Mouse (Mus musculus) G1E-ER4 (cell line): ENCODE results near the gene Acad12. TPM values are rescaled to one million over a fixed set of nuclear protein-coding genes. Genes with fewer than 3 reads are reported as not detected.

Source experiments
- GATA1 ChIP-seq: IDR thresholded peaks from one replicate; pipeline ENCODE4 v1.8.0; 2012; ENCODE audit warnings: low read length, inconsistent platforms
- polyA plus RNA-seq: library from polyadenylated mRNA; stranded (reverse); fragments of >175 nt; gene quantifications from 2 replicates; pipeline ENCODE4 v1.2.3, GENCODE M21; 2012

Gene Acad12
- polyA plus RNA-seq, 1 experiment = 1.3 TPM

GRCm38 (mm10) chr5:121591417-121592063, 27.2 kb downstream of the Acad12 start:
- no peak for TF ChIP-seq GATA1

- TF ChIP-seq GATA1 = no peak
Measured at GRCm38 (mm10) chr5:121589928-121590327, 28.8 kb downstream of the Acad12 start.

- no peak for TF ChIP-seq GATA1
Measured at GRCm38 (mm10) chr5:121586400-121587039, 32.2 kb downstream of the Acad12 start.

GRCm38 (mm10) chr5:121585699-121586098, 33.0 kb downstream of the Acad12 start:
- TF ChIP-seq GATA1 = no peak

- TF ChIP-seq GATA1 = no peak
Measured at GRCm38 (mm10) chr5:121585005-121585404, 33.7 kb downstream of the Acad12 start.

- TF ChIP-seq GATA1 = no peak
Measured at GRCm38 (mm10) chr5:121583765-121584501, 34.8 kb downstream of the Acad12 start.

- TF ChIP-seq GATA1 = no peak
Measured at GRCm38 (mm10) chr5:121581945-121582344, 36.8 kb downstream of the Acad12 start.

GRCm38 (mm10) chr5:121576927-121577488, 41.7 kb downstream of the Acad12 start:
- no peak for TF ChIP-seq GATA1

- no peak for TF ChIP-seq GATA1
Measured at GRCm38 (mm10) chr5:121575867-121576266, 42.9 kb downstream of the Acad12 start.

GRCm38 (mm10) chr5:121574145-121574544, 44.6 kb downstream of the Acad12 start:
- TF ChIP-seq GATA1 = no peak

GRCm38 (mm10) chr5:121570787-121571186, 48.0 kb downstream of the Acad12 start:
- no peak for TF ChIP-seq GATA1

- no peak for TF ChIP-seq GATA1
Measured at GRCm38 (mm10) chr5:121569881-121570420, 48.8 kb downstream of the Acad12 start.

- no peak for TF ChIP-seq GATA1
Measured at GRCm38 (mm10) chr5:121566035-121566681, 52.6 kb downstream of the Acad12 start.

- no peak for TF ChIP-seq GATA1
Measured at GRCm38 (mm10) chr5:121564468-121564895, 54.3 kb downstream of the Acad12 start.

GRCm38 (mm10) chr5:121562436-121562835, 56.3 kb downstream of the Acad12 start:
- TF ChIP-seq GATA1 = no peak
